Mouse (Mus musculus): ENCODE data around the gene Dusp1. TPM values are rescaled to one million over a fixed set of nuclear protein-coding genes. Genes with fewer than 3 reads are reported as not detected.

Gene Dusp1
- total and polyA plus RNA-seq, 3 experiments = 5.0 to 41.8 (median 6.3) TPM

DNA sequence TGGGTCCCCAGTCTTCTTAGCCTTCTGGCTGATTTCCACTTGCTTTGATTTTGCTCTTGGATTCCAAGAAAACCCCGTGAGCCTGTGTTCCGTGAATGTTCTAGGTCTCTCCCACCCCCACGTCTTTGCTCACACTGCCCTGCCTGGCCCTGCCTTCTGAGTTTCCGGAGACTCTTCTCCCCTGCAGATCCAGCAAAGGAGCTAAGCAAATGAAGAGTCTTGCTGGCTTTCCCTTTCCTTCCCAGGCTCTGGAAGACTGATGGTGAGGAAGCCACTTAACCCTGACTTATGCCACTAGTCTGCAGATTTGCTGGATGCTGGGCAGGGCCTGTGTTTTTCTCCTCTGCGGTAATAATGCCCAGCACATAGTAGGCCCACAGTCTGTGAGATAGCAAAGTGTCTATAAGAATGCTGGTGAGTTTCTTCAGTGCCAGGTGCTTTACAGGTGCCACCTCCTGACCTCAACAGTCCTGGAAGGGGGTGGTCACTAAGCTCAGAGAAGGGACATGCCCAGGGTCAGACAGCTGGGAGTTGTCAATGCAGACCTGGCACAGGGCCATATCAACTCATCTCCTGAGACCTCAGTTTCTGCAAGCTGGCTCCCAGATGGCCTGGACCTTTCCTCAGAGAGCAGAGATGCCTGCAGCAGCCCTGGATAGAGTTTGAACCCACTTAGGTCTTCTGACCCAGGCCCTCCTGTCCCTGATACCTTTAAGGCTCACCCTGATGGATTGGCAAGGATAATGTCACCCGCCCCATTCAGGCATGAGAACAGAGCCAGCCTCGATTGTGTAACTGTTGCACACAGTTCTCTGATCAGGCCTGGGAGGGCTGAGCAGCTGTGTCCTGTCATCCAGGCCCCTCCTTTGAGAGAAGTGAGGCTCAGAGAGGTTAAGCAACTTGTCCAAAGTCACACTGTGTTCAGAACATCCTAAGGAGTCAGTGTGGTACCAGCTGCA lies 49.8 kb downstream of the Dusp1 start:
- H3K4me3 ChIP-seq (ENCODE audit: low read depth, low read length) = no peak overlapping the region; the same call in 1 of the 2 replicates
- H3K4me1 ChIP-seq (ENCODE audit: insufficient read depth, low read depth, low read length) = peaks cover 95% of the 10 kb centered on the region
- H3K36me3 ChIP-seq (replicated peaks) = peaks cover under 1% of the 10 kb centered on the region
- H3K9me3 ChIP-seq (replicated peaks) = no peaks in the 10 kb centered on the region
- no peak for ATAC-seq (ENCODE audit: extremely low read depth, insufficient number of reproducible peaks, low FRiP score, poor library complexity, severe bottlenecking)
- TF ChIP-seq GATA2 (IDR thresholded peaks at IDR 0.05; ENCODE audit: borderline replicate concordance, low read depth, low read length) (no peak), TAL1 (conservative IDR thresholded peaks at IDR 0.05; ENCODE audit: low read depth, low read length) (no peak), CTCF (IDR thresholded peaks at IDR 0.05; ENCODE audit: low read depth, low read length) (no peak), POLR2AphosphoS5 (IDR thresholded peaks at IDR 0.05; ENCODE audit: insufficient replicate concordance, low read depth, low read length) (no peak), GATA1 (IDR thresholded peaks at IDR 0.05; ENCODE audit: borderline replicate concordance, low read length) (no peak)
- no peak for DNase-seq (ENCODE audit: low spot score)
- H3K27me3 ChIP-seq (ENCODE audit: insufficient read depth, low read length) = no peaks in the 10 kb centered on the region

DNA sequence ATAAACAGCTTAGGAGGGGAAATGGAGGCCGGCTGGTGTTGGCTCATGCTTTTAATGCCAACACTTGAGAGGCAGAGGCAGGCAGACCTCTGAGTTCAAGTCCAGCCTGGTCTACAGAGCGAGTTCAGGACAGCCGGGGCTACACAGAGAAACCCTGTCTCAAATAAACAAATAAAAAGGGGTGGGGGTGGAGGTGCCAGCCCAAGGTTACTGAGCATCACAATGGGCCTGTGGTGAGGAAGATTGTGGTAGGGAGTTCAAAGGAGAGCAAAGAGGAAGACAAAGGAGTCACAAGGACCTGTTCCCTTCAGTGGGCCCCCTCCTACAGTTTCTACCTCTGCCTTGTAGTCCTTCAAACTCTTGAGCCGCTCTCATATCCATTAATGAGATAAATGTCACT lies 50.7 kb downstream of the Dusp1 start:
- Histone ChIP-seq H3K27me3 (ENCODE audit: insufficient read depth, low read length) (no peaks in the 10 kb centered on the region), H3K36me3 (replicated peaks) (peaks cover 8% of the 10 kb centered on the region), H3K4me1 (ENCODE audit: insufficient read depth, low read depth, low read length) (peaks cover 95% of the 10 kb centered on the region), H3K9me3 (replicated peaks) (no peaks in the 10 kb centered on the region), H3K4me3 (ENCODE audit: low read depth, low read length) (no peak overlapping the region; the same call in 1 of the 2 replicates)
- DNase-seq (ENCODE audit: low spot score) (no peak), ATAC-seq (ENCODE audit: extremely low read depth, insufficient number of reproducible peaks, low FRiP score, poor library complexity, severe bottlenecking) (no peak)
- no peak for TF ChIP-seq TAL1 (conservative IDR thresholded peaks at IDR 0.05; ENCODE audit: low read depth, low read length)
- no peak for TF ChIP-seq GATA1 (IDR thresholded peaks at IDR 0.05; ENCODE audit: borderline replicate concordance, low read length)
- TF ChIP-seq CTCF (IDR thresholded peaks at IDR 0.05; ENCODE audit: low read depth, low read length) = no peak
- TF ChIP-seq GATA2 (IDR thresholded peaks at IDR 0.05; ENCODE audit: borderline replicate concordance, low read depth, low read length) = no peak
- no peak for TF ChIP-seq POLR2AphosphoS5 (IDR thresholded peaks at IDR 0.05; ENCODE audit: insufficient replicate concordance, low read depth, low read length)

DNA sequence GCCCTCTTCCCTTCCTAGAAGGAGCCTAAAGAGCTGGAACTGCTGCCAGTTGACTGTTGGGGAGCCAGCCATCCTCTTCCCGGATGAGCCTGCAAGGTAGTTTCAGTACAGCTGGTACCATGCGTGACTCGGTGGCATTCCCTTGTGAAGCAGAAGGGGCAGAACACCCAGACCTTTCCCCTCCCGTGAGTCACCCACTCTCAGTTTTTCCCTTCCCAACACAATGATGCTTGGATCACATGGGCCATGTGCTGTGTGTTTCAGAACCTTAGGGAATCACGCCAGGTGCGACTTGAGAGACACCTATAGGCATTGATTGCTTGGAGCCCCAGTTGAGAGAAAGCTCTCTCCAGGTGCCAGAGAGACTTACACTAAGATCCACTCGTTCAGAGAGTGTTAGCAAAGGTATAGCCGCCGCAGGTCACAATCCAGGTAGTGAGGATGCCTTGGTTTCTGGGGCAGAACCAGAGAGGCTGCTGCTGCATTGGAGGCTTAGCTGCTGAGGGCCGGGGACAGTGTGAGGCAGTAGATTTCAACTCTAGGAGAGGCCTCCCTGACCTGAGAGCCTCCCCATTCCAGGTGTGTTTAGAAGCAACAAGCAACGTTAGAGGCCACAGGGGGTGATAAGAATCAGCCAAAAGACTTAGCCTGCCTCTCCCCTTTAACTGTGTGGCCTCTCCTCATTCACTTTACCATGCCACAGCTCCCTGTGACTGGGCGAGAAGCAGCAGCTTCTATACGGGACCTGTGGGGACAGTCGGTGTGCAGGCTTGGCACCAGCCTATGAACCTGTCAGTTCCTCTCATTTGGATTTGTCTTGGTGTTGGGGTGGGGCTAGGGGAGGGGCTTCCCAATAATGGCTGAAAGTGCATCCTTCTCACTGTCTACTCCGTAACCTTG lies 51.5 kb downstream of the Dusp1 start:
- Histone ChIP-seq H3K27me3 (ENCODE audit: insufficient read depth, low read length) (no peaks in the 10 kb centered on the region), H3K36me3 (replicated peaks) (peaks cover 13% of the 10 kb centered on the region), H3K4me3 (ENCODE audit: low read depth, low read length) (peak overlapping the region; percentile 2; the same call in 1 of the 2 replicates), H3K4me1 (ENCODE audit: insufficient read depth, low read depth, low read length) (peaks cover 93% of the 10 kb centered on the region), H3K9me3 (replicated peaks) (no peaks in the 10 kb centered on the region)
- DNase-seq (ENCODE audit: low spot score) (no peak), ATAC-seq (ENCODE audit: extremely low read depth, insufficient number of reproducible peaks, low FRiP score, poor library complexity, severe bottlenecking) (no peak)
- TF ChIP-seq TAL1 (conservative IDR thresholded peaks at IDR 0.05; ENCODE audit: low read depth, low read length) (no peak), POLR2AphosphoS5 (IDR thresholded peaks at IDR 0.05; ENCODE audit: insufficient replicate concordance, low read depth, low read length) (no peak), GATA1 (IDR thresholded peaks at IDR 0.05; ENCODE audit: borderline replicate concordance, low read length) (no peak), CTCF (IDR thresholded peaks at IDR 0.05; ENCODE audit: low read depth, low read length) (no peak), GATA2 (IDR thresholded peaks at IDR 0.05; ENCODE audit: borderline replicate concordance, low read depth, low read length) (no peak)

DNA sequence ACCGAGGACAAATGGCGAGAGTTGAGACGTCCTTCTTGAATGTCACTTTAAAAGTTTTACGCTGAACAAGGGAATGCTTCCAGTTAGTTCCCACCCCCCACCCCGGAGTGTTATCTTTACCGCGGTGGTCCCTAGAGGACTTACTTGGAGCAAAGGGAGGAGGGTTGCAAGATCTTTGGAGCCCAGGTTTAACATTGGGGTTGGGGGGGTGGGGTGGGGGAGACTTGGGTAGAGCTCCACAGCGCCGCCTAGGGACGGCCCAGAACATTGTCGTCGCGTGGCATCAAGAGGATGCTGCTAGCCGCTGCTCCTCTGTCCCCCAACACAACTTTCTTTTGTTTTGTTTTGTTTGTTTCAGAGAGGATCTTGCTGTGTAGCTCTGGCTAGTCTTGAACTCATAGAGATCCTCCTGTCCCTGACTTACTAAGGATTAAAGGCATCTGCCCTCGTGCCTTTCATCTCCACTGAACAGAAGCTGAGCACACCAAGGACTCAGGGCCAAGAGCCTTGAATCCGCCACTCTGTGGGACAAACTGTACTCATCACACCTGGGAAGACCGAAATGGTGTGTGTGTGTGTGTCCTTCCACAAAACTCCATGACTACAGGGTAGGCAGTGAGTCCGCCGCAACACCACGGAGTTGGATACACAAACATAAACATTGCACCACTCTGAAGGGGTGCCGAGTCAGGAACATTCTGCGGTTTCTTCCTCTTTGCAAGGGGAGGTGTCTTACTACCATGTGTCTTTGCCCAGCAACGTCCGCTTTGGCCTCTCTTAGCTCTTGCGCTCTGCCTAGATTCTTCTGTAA lies 52.8 kb downstream of the Dusp1 start:
- ATAC-seq (ENCODE audit: extremely low read depth, insufficient number of reproducible peaks, low FRiP score, poor library complexity, severe bottlenecking) = no peak
- TF ChIP-seq GATA2 (IDR thresholded peaks at IDR 0.05; ENCODE audit: borderline replicate concordance, low read depth, low read length) = no peak
- TF ChIP-seq CTCF (IDR thresholded peaks at IDR 0.05; ENCODE audit: low read depth, low read length) = peak; percentile 72
- DNase-seq (ENCODE audit: low spot score) = peak; percentile 77
- peaks cover 16% of the 10 kb centered on the region for H3K36me3 ChIP-seq (replicated peaks)
- peak overlapping the region; percentile 90 for H3K4me3 ChIP-seq (ENCODE audit: low read depth, low read length)
- peaks cover 81% of the 10 kb centered on the region for H3K4me1 ChIP-seq (ENCODE audit: insufficient read depth, low read depth, low read length)
- no peaks in the 10 kb centered on the region for H3K9me3 ChIP-seq (replicated peaks)
- H3K27me3 ChIP-seq (ENCODE audit: insufficient read depth, low read length) = no peaks in the 10 kb centered on the region

DNA sequence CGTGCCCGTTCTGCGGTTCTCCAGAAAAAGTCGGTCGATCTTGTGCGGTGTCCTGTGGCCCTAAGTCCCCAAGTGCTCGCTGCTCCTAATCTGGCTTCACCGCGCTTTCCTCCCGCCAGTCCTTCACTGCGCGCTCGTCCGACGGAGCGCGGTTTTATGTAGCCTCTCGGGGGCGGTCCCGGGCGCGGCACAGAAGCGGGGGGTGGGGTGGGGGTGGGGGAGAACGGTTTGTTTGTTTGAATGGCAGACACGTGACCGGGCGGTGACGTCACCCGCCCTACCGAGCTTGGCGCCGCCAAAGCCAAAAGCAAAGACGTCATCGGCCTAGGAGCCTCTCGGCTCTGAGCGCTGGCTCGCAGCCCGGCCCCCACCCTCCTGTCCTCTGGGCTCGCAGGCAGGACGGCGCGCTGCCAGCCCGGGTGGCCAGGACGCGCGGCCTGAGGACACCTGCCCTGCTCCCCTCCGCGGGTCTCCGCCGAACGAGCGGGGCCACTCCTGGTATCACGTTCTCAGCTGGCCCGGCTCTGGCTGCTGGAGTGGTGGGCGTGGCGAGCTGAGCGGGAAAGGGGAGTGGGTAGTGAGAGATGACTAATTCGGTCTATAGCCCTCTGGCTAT lies 53.5 kb downstream of the Dusp1 start:
- peak; percentile 92 for DNase-seq (ENCODE audit: low spot score)
- H3K9me3 ChIP-seq (replicated peaks) = no peaks in the 10 kb centered on the region
- H3K4me3 ChIP-seq (ENCODE audit: low read depth, low read length) = peak overlapping the region; percentile 90
- peaks cover 16% of the 10 kb centered on the region for H3K36me3 ChIP-seq (replicated peaks)
- ATAC-seq (ENCODE audit: extremely low read depth, insufficient number of reproducible peaks, low FRiP score, poor library complexity, severe bottlenecking) = peak; percentile 70
- peaks cover 75% of the 10 kb centered on the region for H3K4me1 ChIP-seq (ENCODE audit: insufficient read depth, low read depth, low read length)
- H3K27me3 ChIP-seq (ENCODE audit: insufficient read depth, low read length) = no peaks in the 10 kb centered on the region
- TF ChIP-seq POLR2AphosphoS5 (IDR thresholded peaks at IDR 0.05; ENCODE audit: insufficient replicate concordance, low read depth, low read length) = 0 out of 2 replicates have a peak, but pooled peaks have one; percentile 49
- TF ChIP-seq TAL1 (conservative IDR thresholded peaks at IDR 0.05; ENCODE audit: low read depth, low read length) = no peak
